20 mouse cellular contexts compared by ENCODE assay signal in genomic region chr10:67119291-67119690, GRCm38 (mm10). TPM values are rescaled to one million over a fixed set of nuclear protein-coding genes. Genes with fewer than 3 reads are reported as not detected.
A peak's percentile ranks its signal among the peaks of the same experiment; 100 is the strongest.
DNase-seq lines count a peak whose midpoint lies in the region; ATAC-seq lines count a peak whose summit lies in the region.
"Had no signal": no experiment of that assay in that cellular context is flagged by ENCODE, and none has a peak within 500 bp of the region (broad histone marks: within the 10 kb centered on the region; RNA-seq: fewer than 3 reads in every experiment).

No protein-coding gene starts in this region.

- 0 out of 2 replicates have a peak, but pooled peaks have one; percentile 15 for ATAC-seq in forebrain, embryonic 11.5 days (replicated peaks; ENCODE audit: low FRiP score)
- ATAC-seq in forebrain, embryonic 16.5 days, result no peak
- ATAC-seq in liver, embryonic 11.5 days (replicated peaks; ENCODE audit: low FRiP score), result peak; percentile 32; the same call in 1 of the 2 replicates
- ATAC-seq in liver, embryonic 12.5 days, result no peak
- peak; percentile 34; the same call in 1 of the 2 replicates for ATAC-seq in limb, embryonic 13.5 days (ENCODE audit: low FRiP score, low read depth)
- ATAC-seq: forebrain, embryonic 15.5 days; midbrain, embryonic 13.5 days; Patski had no signal

- H3K27ac ChIP-seq in forebrain, embryonic 11.5 days (ENCODE audit: low read depth, low read length), result no peak overlapping the region
- no peak overlapping the region for H3K27ac ChIP-seq in forebrain, embryonic 16.5 days (ENCODE audit: low read length)
- H3K27ac ChIP-seq in liver, embryonic 11.5 days (ENCODE audit: low read depth, low read length), result no peak overlapping the region
- H3K27ac ChIP-seq in liver, embryonic 12.5 days, result no peak overlapping the region
- no peak overlapping the region for H3K27ac ChIP-seq in limb, embryonic 13.5 days
- H3K27ac ChIP-seq: forebrain, embryonic 15.5 days; gastrocnemius, adult 2 months; heart, adult 2 months; hindbrain, embryonic 12.5 days; midbrain, embryonic 13.5 days had no signal

- H3K27me3 ChIP-seq in forebrain, embryonic 11.5 days (ENCODE audit: control insufficient read depth, insufficient read depth, low read length), result no peaks in the 10 kb centered on the region
- H3K27me3 ChIP-seq in forebrain, embryonic 16.5 days (replicated peaks; ENCODE audit: control insufficient read depth, insufficient read depth, low read length), result no peaks in the 10 kb centered on the region
- no peaks in the 10 kb centered on the region for H3K27me3 ChIP-seq in liver, embryonic 11.5 days (replicated peaks; ENCODE audit: control insufficient read depth, insufficient read depth, low read length)
- 0 out of 2 replicates have a peak, but pooled peaks cover 2% of the 10 kb centered on the region for H3K27me3 ChIP-seq in liver, embryonic 12.5 days (replicated peaks)
- H3K27me3 ChIP-seq in limb, embryonic 13.5 days, result no peaks in the 10 kb centered on the region
- H3K27me3 ChIP-seq: forebrain, embryonic 15.5 days; hindbrain, embryonic 12.5 days; midbrain, embryonic 13.5 days; Patski had no signal

- H3K9me3 ChIP-seq in forebrain, embryonic 11.5 days (ENCODE audit: control insufficient read depth, low read length), result no peaks in the 10 kb centered on the region
- no peaks in the 10 kb centered on the region for H3K9me3 ChIP-seq in forebrain, embryonic 16.5 days (ENCODE audit: control insufficient read depth, low read length)
- no peaks in the 10 kb centered on the region for H3K9me3 ChIP-seq in liver, embryonic 11.5 days (ENCODE audit: control insufficient read depth, low read length)
- no peaks in the 10 kb centered on the region for H3K9me3 ChIP-seq in liver, embryonic 12.5 days (replicated peaks)
- H3K9me3 ChIP-seq in limb, embryonic 13.5 days, result no peaks in the 10 kb centered on the region
- H3K9me3 ChIP-seq: forebrain, embryonic 15.5 days; hindbrain, embryonic 12.5 days; midbrain, embryonic 13.5 days had no signal

- WGBS in forebrain, embryonic 11.5 days, result 76% methylated on average over 7 of the region's 7 CpGs
- WGBS in forebrain, embryonic 16.5 days, result 77% methylated on average over 7 of the region's 7 CpGs
- whole genome bisulfite sequencing in liver, embryonic 11.5 days, result 52% methylated on average over 7 of the region's 7 CpGs
- WGBS in liver, embryonic 12.5 days (ENCODE audit: insufficient replicate concordance), result 58% methylated on average over 7 of the region's 7 CpGs
- WGBS in limb, embryonic 13.5 days, result 53% methylated on average over 7 of the region's 7 CpGs

- no peak overlapping the region for H3K4me2 ChIP-seq in forebrain, embryonic 11.5 days (ENCODE audit: low read depth, low read length, severe bottlenecking)
- H3K4me2 ChIP-seq in forebrain, embryonic 16.5 days (ENCODE audit: low read length), result no peak overlapping the region
- no peak overlapping the region for H3K4me2 ChIP-seq in liver, embryonic 11.5 days
- H3K4me2 ChIP-seq in liver, embryonic 12.5 days, result no peak overlapping the region
- no peak overlapping the region for H3K4me2 ChIP-seq in limb, embryonic 13.5 days (replicated peaks)
- H3K4me2 ChIP-seq: forebrain, embryonic 15.5 days; hindbrain, embryonic 12.5 days; midbrain, embryonic 13.5 days had no signal

- H3K36me3 ChIP-seq in forebrain, embryonic 11.5 days (ENCODE audit: control insufficient read depth, insufficient read depth, low read length), result no peaks in the 10 kb centered on the region
- no peaks in the 10 kb centered on the region for H3K36me3 ChIP-seq in forebrain, embryonic 16.5 days (ENCODE audit: control insufficient read depth, insufficient read depth)
- no peaks in the 10 kb centered on the region; the same call in 1 of the 2 replicates for H3K36me3 ChIP-seq in liver, embryonic 11.5 days (ENCODE audit: control insufficient read depth, insufficient read depth, low read length)
- no peaks in the 10 kb centered on the region for H3K36me3 ChIP-seq in liver, embryonic 12.5 days
- no peaks in the 10 kb centered on the region for H3K36me3 ChIP-seq in limb, embryonic 13.5 days
- H3K36me3 ChIP-seq: forebrain, embryonic 15.5 days; hindbrain, embryonic 12.5 days; midbrain, embryonic 13.5 days had no signal

- peaks cover 9% of the 10 kb centered on the region; the same call in 1 of the 2 replicates for H3K4me1 ChIP-seq in forebrain, embryonic 11.5 days (replicated peaks; ENCODE audit: control insufficient read depth, insufficient read depth, low read length)
- peaks cover 32% of the 10 kb centered on the region for H3K4me1 ChIP-seq in forebrain, embryonic 16.5 days (replicated peaks; ENCODE audit: control insufficient read depth, insufficient read depth, low read length)
- peaks cover 8% of the 10 kb centered on the region for H3K4me1 ChIP-seq in liver, embryonic 11.5 days (replicated peaks; ENCODE audit: control insufficient read depth, insufficient read depth, low read length)
- H3K4me1 ChIP-seq in liver, embryonic 12.5 days, result peaks cover 22% of the 10 kb centered on the region
- H3K4me1 ChIP-seq in limb, embryonic 13.5 days, result peaks cover 50% of the 10 kb centered on the region

- H3K9ac ChIP-seq in forebrain, embryonic 11.5 days (ENCODE audit: low read length), result no peak overlapping the region
- H3K9ac ChIP-seq in forebrain, embryonic 16.5 days (replicated peaks; ENCODE audit: low read depth, low read length), result no peak overlapping the region
- H3K9ac ChIP-seq in liver, embryonic 11.5 days (ENCODE audit: low read depth, low read length), result no peak overlapping the region
- no peak overlapping the region for H3K9ac ChIP-seq in liver, embryonic 12.5 days
- H3K9ac ChIP-seq in limb, embryonic 13.5 days, result no peak overlapping the region
- H3K9ac ChIP-seq: forebrain, embryonic 15.5 days; hindbrain, embryonic 12.5 days; midbrain, embryonic 13.5 days had no signal

- H3K4me3 ChIP-seq in forebrain, embryonic 11.5 days (ENCODE audit: low read depth, low read length), result no peak overlapping the region
- no peak overlapping the region for H3K4me3 ChIP-seq in forebrain, embryonic 16.5 days (replicated peaks; ENCODE audit: low read length)
- H3K4me3 ChIP-seq in liver, embryonic 11.5 days (ENCODE audit: low read depth, low read length), result no peak overlapping the region
- no peak overlapping the region for H3K4me3 ChIP-seq in liver, embryonic 12.5 days
- H3K4me3 ChIP-seq in limb, embryonic 13.5 days, result no peak overlapping the region
- H3K4me3 ChIP-seq: forebrain, embryonic 15.5 days; gastrocnemius, adult 2 months; heart, adult 2 months; hindbrain, embryonic 12.5 days; midbrain, embryonic 13.5 days; myocyte had no signal

- no peak for DNase-seq in forebrain, embryonic 11.5 days (ENCODE audit: low spot score)
- no peak for DNase-seq in liver, embryonic 11.5 days (ENCODE audit: low spot score)
- peak; percentile 88 for DNase-seq in ZHBTc4 (ENCODE audit: low read depth, low spot score)
- no peak for DNase-seq in MN1 (ENCODE audit: low spot score)
- DNase-seq in urinary bladder, adult 2 months (ENCODE audit: low spot score), result no peak
- DNase-seq: cerebellum, adult 9-11 months; gastrocnemius, adult 2 months; heart, adult 2 months; kidney, adult 2 months; lung, postnatal 4 days; retina, postnatal 1 day; right cerebral cortex, postnatal 4 days had no signal

RNA-seq across cellular contexts. Expression of gene Reep3, which starts 22.5 kb away (rescaled TPM):
- 44.6 and 48.4 TPM in 2 replicates for polyA plus RNA-seq in forebrain, embryonic 11.5 days (2014; fragmentation: Nextera tagmentation; extraction: Ambion mirVana)
- polyA plus RNA-seq in forebrain, embryonic 16.5 days (2015; fragmentation: Nextera tagmentation; extraction: Ambion mirVana), result 34.9 and 39.3 TPM in 2 replicates
- 11.5 and 12.4 TPM in 2 replicates for polyA plus RNA-seq in liver, embryonic 11.5 days (2014; fragmentation: Nextera tagmentation; extraction: Ambion mirVana)
- polyA plus RNA-seq in liver, embryonic 12.5 days (2016; fragmentation: Nextera tagmentation; extraction: Ambion mirVana), result 8.7 and 8.8 TPM in 2 replicates
- 48.6 and 50.3 TPM in 2 replicates for polyA plus RNA-seq in limb, embryonic 13.5 days (2015; fragmentation: Nextera tagmentation; extraction: Ambion mirVana)
- polyA plus RNA-seq in urinary bladder, adult 2 months (2012; rRNA removed), result 50.7 and 62.2 TPM in 2 replicates

RNA-seq across cellular contexts. Expression of gene Jmjd1c, which starts 23.4 kb away (rescaled TPM):
- polyA plus RNA-seq in forebrain, embryonic 11.5 days (2014; fragmentation: Nextera tagmentation; extraction: Ambion mirVana), result 53.1 and 55.7 TPM in 2 replicates
- 51.8 and 55.2 TPM in 2 replicates for polyA plus RNA-seq in forebrain, embryonic 16.5 days (2015; fragmentation: Nextera tagmentation; extraction: Ambion mirVana)
- 26.0 and 31.6 TPM in 2 replicates for polyA plus RNA-seq in liver, embryonic 11.5 days (2014; fragmentation: Nextera tagmentation; extraction: Ambion mirVana)
- 16.1 and 16.3 TPM in 2 replicates for polyA plus RNA-seq in liver, embryonic 12.5 days (2016; fragmentation: Nextera tagmentation; extraction: Ambion mirVana)
- polyA plus RNA-seq in limb, embryonic 13.5 days (2015; fragmentation: Nextera tagmentation; extraction: Ambion mirVana), result 47.3 and 52.4 TPM in 2 replicates
- polyA plus RNA-seq in urinary bladder, adult 2 months (2012; rRNA removed), result 28.3 and 31.8 TPM in 2 replicates

Comparison
In these comparisons a context has a peak if more than half of its experiments do, and no peak if none do; other contexts are left out.
1. ATAC-seq: peak in forebrain, embryonic 11.5 days (single experiment), liver, embryonic 11.5 days (single experiment) and limb, embryonic 13.5 days (single experiment); none in forebrain, embryonic 16.5 days (single experiment) and liver, embryonic 12.5 days (single experiment).